Mouse (Mus musculus): ENCODE measurements around the gene Slc38a8.

GRCm38 (mm10) chr8:119451131-119451530, 50.4 kb downstream of the Slc38a8 start:
- TF ChIP-seq GATA1 (IDR thresholded peaks at IDR 0.05; ENCODE audit: borderline replicate concordance, low read length) (no peak), FLI1 (IDR thresholded peaks at IDR 0.05; ENCODE audit: low read length) (no peak)

Data from megakaryocyte, embryonic 14.5 days (primary cell).